ENCODE assay signal across 19 mouse cellular contexts in the genomic region with DNA sequence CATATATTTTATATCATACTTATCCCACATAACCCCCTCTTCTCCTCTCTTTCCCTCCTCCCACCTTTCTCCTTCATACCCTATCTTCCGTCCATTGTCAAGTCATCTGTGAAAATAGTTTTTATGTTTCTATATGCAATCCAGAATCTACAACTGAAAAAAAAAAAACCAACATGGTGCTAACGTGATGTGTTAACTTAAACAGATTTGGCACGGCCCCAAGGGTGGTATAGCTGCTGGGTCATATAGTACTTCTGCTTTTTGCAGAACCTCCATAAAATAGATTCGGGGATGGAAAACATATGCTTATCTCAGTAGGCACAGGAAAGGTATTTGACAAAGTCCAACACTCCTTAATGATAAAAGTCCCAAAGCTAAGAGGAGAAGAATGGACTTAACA.
"Had no signal": no experiment of that assay in that cellular context is flagged by ENCODE, and none has a peak within 500 bp of the region (broad histone marks: within the 10 kb centered on the region; RNA-seq: fewer than 3 reads in every experiment).

No protein-coding gene starts in this region.

- DNase-seq: kidney, adult 8-10 months; kidney, postnatal 10 days; kidney, postnatal 36 days; lung, adult 18-20 months; lung, postnatal 10 days; lung, postnatal 36 days; retina, postnatal 1 day; right cerebral cortex, postnatal 25 days; spleen, adult 18-20 months; thymus, postnatal 25 days had no signal

- H3K27ac ChIP-seq: kidney, embryonic 15.5 days; liver, embryonic 14.5 days; lung, embryonic 15.5 days; midbrain, embryonic 12.5 days; midbrain, embryonic 15.5 days; neural tube, embryonic 13.5 days; stomach, embryonic 15.5 days had no signal

- H3K9me3 ChIP-seq: kidney, embryonic 15.5 days; lung, embryonic 15.5 days; midbrain, embryonic 12.5 days; midbrain, embryonic 15.5 days; neural tube, embryonic 13.5 days; stomach, embryonic 15.5 days had no signal

- H3K27me3 ChIP-seq: kidney, embryonic 15.5 days; lung, embryonic 15.5 days; midbrain, embryonic 12.5 days; midbrain, embryonic 15.5 days; neural tube, embryonic 13.5 days; stomach, embryonic 15.5 days had no signal

- H3K36me3 ChIP-seq: kidney, embryonic 15.5 days; lung, embryonic 15.5 days; midbrain, embryonic 12.5 days; midbrain, embryonic 15.5 days; neural tube, embryonic 13.5 days; stomach, embryonic 15.5 days had no signal

- H3K4me1 ChIP-seq: kidney, embryonic 15.5 days; midbrain, embryonic 12.5 days; neural tube, embryonic 13.5 days; stomach, embryonic 15.5 days had no signal

- H3K4me3 ChIP-seq: kidney, embryonic 15.5 days; lung, embryonic 15.5 days; midbrain, embryonic 12.5 days; midbrain, embryonic 15.5 days; myocyte; neural tube, embryonic 13.5 days; stomach, embryonic 15.5 days had no signal

- ATAC-seq: intestine, postnatal 0 days; midbrain, embryonic 15.5 days had no signal
